Mouse (Mus musculus): ENCODE measurements around the gene Frmd8. TPM values are rescaled to one million over a fixed set of nuclear protein-coding genes. Genes with fewer than 3 reads are reported as not detected.

Gene Frmd8
- polyA plus RNA-seq, 1 experiment from 2014 or later, result 13.9 TPM

DNA sequence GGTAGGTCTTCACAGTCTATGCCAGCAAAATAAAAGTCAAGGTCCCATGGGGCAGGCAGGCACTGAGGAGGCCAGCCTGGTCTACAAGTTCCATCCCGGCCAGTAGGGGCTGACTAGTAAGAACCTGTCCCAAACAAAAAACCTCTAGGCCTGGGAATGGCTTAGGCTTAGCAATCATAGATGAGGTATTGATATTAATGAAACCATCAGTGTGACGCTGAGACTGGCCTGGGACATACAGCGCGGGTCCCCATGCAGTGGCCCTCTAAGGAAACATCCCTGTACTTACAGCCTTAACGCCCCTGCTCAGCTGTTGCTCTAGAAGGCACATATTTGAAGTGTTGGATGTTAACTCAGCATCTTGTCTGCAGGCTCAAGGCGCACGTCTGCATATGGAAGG lies 46.2 kb downstream of the Frmd8 start:
- H3K27me3 ChIP-seq, result no peaks in the 10 kb centered on the region
- H3K4me2 ChIP-seq, result no peak overlapping the region
- no peaks in the 10 kb centered on the region for H3K9me3 ChIP-seq (replicated peaks)
- 86% methylated on average over 7 of the region's 7 CpGs for WGBS (ENCODE audit: insufficient replicate concordance)
- peaks cover 55% of the 10 kb centered on the region for H3K4me1 ChIP-seq (replicated peaks)
- no peak overlapping the region for H3K9ac ChIP-seq
- ATAC-seq (ENCODE audit: low read depth), result no peak
- no peak overlapping the region for H3K27ac ChIP-seq
- no peak overlapping the region for H3K4me3 ChIP-seq (replicated peaks)
- no peak for DNase-seq
- peaks cover 6% of the 10 kb centered on the region; the same call in 1 of the 2 replicates for H3K36me3 ChIP-seq

DNA sequence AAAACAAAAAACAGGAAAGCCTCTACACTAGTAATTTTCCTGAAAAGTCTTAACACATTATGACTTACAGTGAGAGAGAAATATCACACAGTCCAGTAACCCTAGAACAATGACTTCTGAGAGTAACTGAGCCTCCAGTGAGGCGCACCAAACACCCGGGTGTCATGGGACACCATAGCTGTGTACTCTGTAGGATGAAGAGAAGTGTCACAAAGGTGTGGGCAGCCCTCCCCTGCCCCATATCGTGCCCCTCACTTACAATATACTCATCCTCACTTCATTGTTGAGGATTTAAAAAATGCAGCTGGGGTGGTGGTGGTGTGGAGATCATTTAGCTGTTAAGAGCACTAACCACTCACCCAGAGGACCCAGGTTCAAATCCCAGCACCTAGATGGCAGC lies 46.9 kb downstream of the Frmd8 start:
- H3K9me3 ChIP-seq (replicated peaks), result no peaks in the 10 kb centered on the region
- peaks cover 6% of the 10 kb centered on the region; the same call in 1 of the 2 replicates for H3K36me3 ChIP-seq
- ATAC-seq (ENCODE audit: low read depth) (no peak), DNase-seq (no peak)
- no peak overlapping the region for H3K9ac ChIP-seq
- H3K4me2 ChIP-seq, result no peak overlapping the region
- WGBS (ENCODE audit: insufficient replicate concordance), result 83% methylated on average over 3 of the region's 3 CpGs
- H3K4me1 ChIP-seq (replicated peaks), result peaks cover 57% of the 10 kb centered on the region
- peak overlapping the region; percentile 54 for H3K27ac ChIP-seq
- H3K27me3 ChIP-seq, result no peaks in the 10 kb centered on the region
- no peak overlapping the region for H3K4me3 ChIP-seq (replicated peaks)

DNA sequence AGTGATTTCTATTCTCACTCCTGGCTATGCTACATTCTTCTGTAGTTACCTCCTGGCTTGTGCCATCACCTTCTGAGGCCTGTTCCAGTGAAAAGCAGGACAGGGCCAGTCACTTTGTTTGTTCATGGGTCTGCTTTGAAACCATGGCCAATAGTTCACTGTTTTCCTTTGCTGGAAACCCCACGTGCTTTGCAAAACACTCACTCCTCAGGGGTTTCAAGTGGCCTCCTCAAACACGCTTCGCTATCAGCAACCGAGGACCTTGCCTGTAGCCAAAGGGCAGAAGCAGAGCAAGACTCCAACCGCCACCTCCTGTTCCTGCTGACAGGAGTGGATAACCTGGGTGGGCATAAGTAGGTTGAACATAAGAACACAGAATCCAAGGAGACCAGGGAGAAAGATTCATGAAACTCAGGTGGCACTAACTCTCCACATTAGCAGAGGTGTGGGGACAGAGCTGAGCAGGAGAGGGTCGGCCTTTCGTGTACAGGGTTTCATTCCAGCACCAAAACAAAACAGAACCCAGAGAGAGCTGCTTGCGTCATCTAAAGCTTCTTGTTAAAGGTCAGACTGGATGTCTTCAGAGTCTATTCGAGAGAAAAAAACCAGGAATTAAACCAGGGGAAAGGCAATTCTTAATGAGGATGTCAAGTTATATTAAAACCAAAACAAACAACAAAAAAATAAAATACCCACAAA lies 47.5 kb downstream of the Frmd8 start:
- 68% methylated on average over 9 of the region's 9 CpGs for WGBS (ENCODE audit: insufficient replicate concordance)
- no peak overlapping the region for H3K9ac ChIP-seq
- H3K9me3 ChIP-seq (replicated peaks), result no peaks in the 10 kb centered on the region
- DNase-seq (no peak), ATAC-seq (ENCODE audit: low read depth) (no peak)
- peaks cover 59% of the 10 kb centered on the region for H3K4me1 ChIP-seq (replicated peaks)
- H3K4me2 ChIP-seq, result no peak overlapping the region
- peak overlapping the region; percentile 54 for H3K27ac ChIP-seq
- no peak overlapping the region for H3K4me3 ChIP-seq (replicated peaks)
- H3K36me3 ChIP-seq, result peaks cover 6% of the 10 kb centered on the region; the same call in 1 of the 2 replicates
- no peaks in the 10 kb centered on the region for H3K27me3 ChIP-seq

DNA sequence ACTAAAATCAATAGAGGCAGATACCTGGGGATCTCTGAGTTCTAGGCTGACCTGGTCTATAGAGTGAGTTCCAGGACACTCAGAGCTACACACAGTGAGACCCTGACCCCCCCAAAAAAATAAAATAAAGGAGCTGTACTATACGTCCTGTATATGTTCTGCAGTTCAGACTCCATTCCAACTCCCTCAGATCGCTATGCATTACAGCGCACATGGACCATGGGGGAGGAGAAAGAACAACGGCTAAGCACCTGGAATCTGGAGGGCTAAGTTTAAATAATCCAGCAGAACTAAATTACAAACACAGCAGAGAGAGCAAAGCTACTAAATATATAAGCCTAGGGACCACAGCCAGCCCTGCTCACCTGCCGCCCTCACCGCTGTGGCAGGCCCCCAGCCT lies 48.0 kb downstream of the Frmd8 start:
- peaks cover 59% of the 10 kb centered on the region for H3K4me1 ChIP-seq (replicated peaks)
- no peaks in the 10 kb centered on the region for H3K27me3 ChIP-seq
- no peak overlapping the region for H3K4me2 ChIP-seq
- H3K36me3 ChIP-seq, result peaks cover 6% of the 10 kb centered on the region; the same call in 1 of the 2 replicates
- ATAC-seq (ENCODE audit: low read depth) (no peak), DNase-seq (no peak)
- no peaks in the 10 kb centered on the region for H3K9me3 ChIP-seq (replicated peaks)
- no peak overlapping the region for H3K4me3 ChIP-seq (replicated peaks)
- 82% methylated on average over 6 of the region's 6 CpGs for WGBS (ENCODE audit: insufficient replicate concordance)
- H3K9ac ChIP-seq, result no peak overlapping the region
- peak overlapping the region; percentile 54 for H3K27ac ChIP-seq

DNA sequence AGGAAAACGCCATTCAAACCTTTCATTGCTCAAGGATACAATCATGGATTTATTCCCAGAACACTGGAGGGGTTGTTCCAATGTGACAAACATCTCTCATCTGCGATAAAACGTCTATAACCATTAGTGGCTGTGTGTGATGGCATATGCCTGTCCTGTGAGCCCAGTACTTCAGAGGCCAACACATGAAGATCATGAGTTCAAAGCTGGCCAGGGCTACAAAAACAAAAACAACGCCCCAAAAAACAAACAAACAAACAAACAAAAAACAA lies 48.4 kb downstream of the Frmd8 start:
- H3K4me3 ChIP-seq (replicated peaks), result no peak overlapping the region
- H3K9ac ChIP-seq, result no peak overlapping the region
- DNase-seq (no peak), ATAC-seq (ENCODE audit: low read depth) (no peak)
- H3K9me3 ChIP-seq (replicated peaks), result no peaks in the 10 kb centered on the region
- peaks cover 6% of the 10 kb centered on the region; the same call in 1 of the 2 replicates for H3K36me3 ChIP-seq
- H3K27me3 ChIP-seq, result no peaks in the 10 kb centered on the region
- H3K4me2 ChIP-seq, result no peak overlapping the region
- WGBS (ENCODE audit: insufficient replicate concordance), result 73% methylated on average over 4 of the region's 4 CpGs
- peaks cover 56% of the 10 kb centered on the region for H3K4me1 ChIP-seq (replicated peaks)
- H3K27ac ChIP-seq, result no peak overlapping the region

DNA sequence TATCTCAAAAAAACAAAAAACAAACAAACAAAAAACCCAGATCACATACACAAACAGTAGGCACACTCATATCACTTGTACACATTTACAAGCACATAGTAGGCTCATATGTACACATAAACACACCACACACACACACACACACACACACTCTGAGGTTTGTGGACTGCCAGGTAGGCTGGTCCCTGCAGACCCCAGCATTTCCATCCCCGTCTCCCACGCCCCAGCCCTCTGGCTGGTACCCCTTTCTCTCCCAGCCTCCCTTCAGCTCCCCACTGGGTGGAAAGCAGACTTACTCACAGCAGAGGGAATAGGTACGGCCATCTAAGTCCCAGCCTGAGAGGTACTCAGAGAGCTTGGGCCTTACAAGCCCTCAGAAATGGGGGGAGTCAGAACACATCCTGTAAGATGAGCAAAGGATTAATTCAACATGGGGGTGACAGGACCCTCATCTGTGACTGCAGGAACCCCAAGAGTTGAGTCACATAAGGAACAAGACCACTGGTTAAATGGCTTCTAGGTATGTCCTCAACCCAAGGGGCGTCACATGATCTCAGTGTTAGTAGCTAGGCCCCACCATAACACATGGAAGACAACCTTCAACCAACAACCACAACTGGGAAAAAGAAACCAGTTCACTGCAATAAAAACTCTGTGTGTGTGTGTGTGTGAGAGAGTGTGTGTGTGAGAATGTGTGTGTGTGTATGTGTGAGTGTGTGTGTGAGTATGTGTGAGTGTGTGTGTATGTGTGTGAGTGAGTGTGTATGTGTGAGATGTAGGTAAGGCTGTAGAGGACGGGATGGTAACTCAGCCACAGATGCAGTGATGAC lies 49.0 kb downstream of the Frmd8 start:
- peaks cover 55% of the 10 kb centered on the region for H3K4me1 ChIP-seq (replicated peaks)
- no peak for DNase-seq
- ATAC-seq (ENCODE audit: low read depth), result no peak

DNA sequence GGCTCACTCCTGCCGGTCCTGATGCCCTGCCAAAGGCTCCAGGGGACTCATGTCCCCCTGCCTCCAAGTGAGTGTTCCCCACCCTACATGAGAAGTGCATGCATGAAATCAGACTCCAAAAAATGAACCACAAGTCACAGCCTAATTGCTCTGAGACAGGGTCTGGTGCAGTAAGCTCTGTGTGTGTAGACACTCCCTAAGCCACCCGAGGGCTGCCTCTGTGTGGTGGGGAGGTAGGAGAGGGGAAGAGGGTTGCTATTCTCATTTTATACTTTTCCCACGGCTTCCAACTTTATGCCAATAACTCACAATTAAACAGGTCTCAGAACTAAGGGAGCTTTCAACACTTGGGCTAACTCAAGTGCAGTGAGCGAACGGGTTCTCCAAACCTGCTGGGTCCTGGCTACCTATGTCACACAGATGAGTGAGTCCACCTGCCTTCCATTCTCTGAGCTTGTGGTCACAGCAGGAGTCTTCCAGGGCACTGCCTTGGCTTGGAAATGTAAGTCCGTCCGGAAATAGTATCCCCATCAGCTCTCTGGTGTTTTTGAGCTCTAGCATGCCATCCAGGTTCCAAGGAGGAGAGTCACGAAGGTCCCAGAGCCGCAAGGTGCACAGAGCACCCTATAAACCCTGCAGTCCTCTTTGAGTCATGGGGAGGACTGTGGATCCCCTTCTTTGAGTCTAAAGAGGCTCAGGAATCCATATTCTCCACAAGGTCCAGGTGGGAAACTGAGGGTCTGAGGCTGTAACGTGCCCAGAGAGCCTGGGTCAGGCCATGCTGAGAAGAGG lies 50.1 kb downstream of the Frmd8 start:
- Histone ChIP-seq H3K27me3 (no peaks in the 10 kb centered on the region), H3K4me1 (replicated peaks) (peaks cover 51% of the 10 kb centered on the region)

More for the DNA sequence above, 49.0 kb downstream of the Frmd8 start:
- H3K27me3 ChIP-seq, result no peaks in the 10 kb centered on the region
- H3K4me3 ChIP-seq (replicated peaks), result no peak overlapping the region
- no peaks in the 10 kb centered on the region for H3K9me3 ChIP-seq (replicated peaks)
- WGBS (ENCODE audit: insufficient replicate concordance), result 82% methylated on average over 5 of the region's 5 CpGs
- peaks cover 6% of the 10 kb centered on the region; the same call in 1 of the 2 replicates for H3K36me3 ChIP-seq
- no peak overlapping the region for H3K9ac ChIP-seq
- H3K4me2 ChIP-seq, result no peak overlapping the region
- H3K27ac ChIP-seq, result no peak overlapping the region

DNA sequence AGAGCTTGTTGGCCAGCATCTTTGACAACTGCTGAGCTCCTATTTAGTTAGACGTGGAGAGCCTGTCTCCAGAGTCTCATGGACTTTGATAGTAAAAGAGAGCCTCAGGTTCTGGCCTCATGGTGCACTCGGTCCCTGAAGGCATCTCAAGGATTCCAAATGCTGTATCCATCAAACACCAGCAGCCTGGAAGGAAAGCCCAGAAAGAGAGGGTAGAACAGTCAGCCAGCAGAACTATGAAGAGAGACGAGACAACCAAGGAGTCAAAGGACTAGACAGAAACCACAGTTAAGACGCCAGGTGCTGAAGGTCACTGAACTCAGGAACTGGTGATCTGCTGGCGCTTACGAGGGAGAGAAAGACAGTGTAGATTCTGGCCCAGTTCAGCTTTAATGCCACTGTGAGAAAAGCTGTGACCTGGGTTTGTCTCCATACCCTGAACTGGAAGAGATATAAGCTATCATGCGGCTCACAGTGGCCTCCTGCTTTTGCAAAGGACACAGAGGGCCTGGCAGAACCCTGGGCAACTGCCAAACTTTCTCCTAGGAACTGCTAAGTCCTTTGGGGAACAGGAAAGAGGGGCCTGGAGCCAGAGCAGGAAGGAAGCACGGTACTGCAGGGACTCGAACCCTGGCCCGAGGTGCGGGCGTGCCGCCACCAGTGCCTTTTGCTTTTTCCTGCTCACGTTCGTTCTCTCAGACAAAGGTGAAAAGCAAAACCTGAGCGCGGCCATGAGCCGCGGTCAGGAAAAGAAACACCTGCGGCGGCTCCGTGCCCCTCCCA lies 50.8 kb downstream of the Frmd8 start:
- no peak for DNase-seq
- 0 out of 2 replicates have a peak overlapping the region, but pooled peaks have one; percentile 29 for H3K9ac ChIP-seq
- peaks cover 58% of the 10 kb centered on the region for H3K4me1 ChIP-seq (replicated peaks)

More for the DNA sequence above, 50.1 kb downstream of the Frmd8 start:
- Histone ChIP-seq H3K9ac (0 out of 2 replicates have a peak overlapping the region, but pooled peaks have one; percentile 29), H3K27ac (no peak overlapping the region), H3K4me2 (no peak overlapping the region), H3K9me3 (replicated peaks) (no peaks in the 10 kb centered on the region), H3K4me3 (replicated peaks) (no peak overlapping the region), H3K36me3 (peaks cover 6% of the 10 kb centered on the region; the same call in 1 of the 2 replicates)
- WGBS (ENCODE audit: insufficient replicate concordance), result 75% methylated on average over 10 of the region's 10 CpGs
- DNase-seq (no peak), ATAC-seq (ENCODE audit: low read depth) (no peak)

DNA sequence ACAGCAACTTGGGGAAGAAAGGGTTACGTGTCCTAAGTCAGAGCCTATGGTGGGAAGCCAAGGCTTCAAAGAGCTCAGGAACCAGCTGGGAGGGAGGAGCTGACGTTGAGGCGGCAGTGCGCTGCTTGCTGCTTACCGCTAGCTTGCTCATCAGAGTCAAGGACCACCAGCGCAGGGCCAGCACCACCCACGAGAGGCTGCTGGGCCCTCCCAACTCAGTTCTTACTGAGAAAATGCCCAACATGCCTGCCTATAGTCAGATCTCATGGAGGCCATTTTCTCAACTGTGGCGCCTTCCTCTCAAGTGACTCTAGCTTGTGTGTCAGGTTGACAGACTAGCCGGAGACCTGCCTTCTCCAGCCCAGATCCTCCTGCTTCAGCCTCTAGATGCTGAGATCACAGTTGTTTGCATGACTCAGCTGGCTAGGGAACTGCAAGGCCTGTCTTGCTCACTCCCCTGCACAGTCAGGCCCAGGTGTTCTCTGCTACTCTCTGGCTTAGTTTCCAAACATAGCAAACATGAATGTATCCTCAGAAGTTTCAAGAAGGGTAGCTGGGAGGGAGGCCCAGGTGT lies 51.7 kb downstream of the Frmd8 start:
- peaks cover 6% of the 10 kb centered on the region; the same call in 1 of the 2 replicates for H3K36me3 ChIP-seq
- 36% methylated on average over 9 of the region's 9 CpGs for WGBS (ENCODE audit: insufficient replicate concordance)
- H3K27me3 ChIP-seq, result no peaks in the 10 kb centered on the region
- H3K9ac ChIP-seq, result peak overlapping the region; percentile 34; the same call in 1 of the 2 replicates
- H3K4me2 ChIP-seq, result peak overlapping the region; percentile 26; the same call in 1 of the 2 replicates
- DNase-seq (peak; percentile 48), ATAC-seq (ENCODE audit: low read depth) (peak; percentile 77)
- H3K27ac ChIP-seq, result peak overlapping the region; percentile 76
- H3K4me3 ChIP-seq (replicated peaks), result no peak overlapping the region
- no peaks in the 10 kb centered on the region for H3K9me3 ChIP-seq (replicated peaks)
- peaks cover 64% of the 10 kb centered on the region for H3K4me1 ChIP-seq (replicated peaks)

More for the DNA sequence above, 50.8 kb downstream of the Frmd8 start:
- Histone ChIP-seq H3K4me2 (no peak overlapping the region), H3K27ac (peak overlapping the region; percentile 76), H3K4me3 (replicated peaks) (no peak overlapping the region), H3K9me3 (replicated peaks) (no peaks in the 10 kb centered on the region), H3K36me3 (peaks cover 6% of the 10 kb centered on the region; the same call in 1 of the 2 replicates), H3K27me3 (no peaks in the 10 kb centered on the region)
- WGBS (ENCODE audit: insufficient replicate concordance), result 73% methylated on average over 22 of the region's 22 CpGs
- ATAC-seq (ENCODE audit: low read depth), result no peak

DNA sequence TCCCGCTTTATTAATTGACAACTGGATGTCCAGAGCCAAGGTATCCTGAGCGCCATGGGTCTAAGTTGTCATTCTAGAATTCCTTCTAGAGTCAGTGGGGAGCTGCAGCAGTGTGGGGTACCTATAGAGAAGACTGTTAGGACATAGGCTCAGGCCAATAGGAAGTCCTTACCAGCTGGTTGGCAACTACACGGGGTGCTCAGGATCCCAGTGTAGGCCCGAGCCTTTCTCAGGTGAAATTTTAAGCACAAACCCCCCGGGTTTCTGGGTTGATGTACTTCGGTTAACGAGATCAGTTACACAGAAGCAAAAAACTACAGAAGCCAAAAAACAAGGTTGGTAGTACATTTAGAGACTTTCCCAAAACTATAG lies 52.3 kb downstream of the Frmd8 start:
- H3K4me1 ChIP-seq (replicated peaks), result peaks cover 70% of the 10 kb centered on the region
- ATAC-seq (ENCODE audit: low read depth), result no peak
- H3K27me3 ChIP-seq, result no peaks in the 10 kb centered on the region
- H3K4me3 ChIP-seq (replicated peaks), result no peak overlapping the region
- peak overlapping the region; percentile 20 for H3K9ac ChIP-seq
- H3K9me3 ChIP-seq (replicated peaks), result no peaks in the 10 kb centered on the region
- peak overlapping the region; percentile 76 for H3K27ac ChIP-seq
- no peak for DNase-seq
- no peak overlapping the region for H3K4me2 ChIP-seq
- peaks cover 6% of the 10 kb centered on the region; the same call in 1 of the 2 replicates for H3K36me3 ChIP-seq
- 67% methylated on average over 7 of the region's 7 CpGs for WGBS (ENCODE audit: insufficient replicate concordance)
